Mouse (Mus musculus): Measurements from ENCODE around the gene Slc25a13. TPM values are rescaled to one million over a fixed set of nuclear protein-coding genes. Genes with fewer than 3 reads are reported as not detected.

The Slc25a13 gene
- total and polyA plus RNA-seq, 3 experiments: 15.6 to 16.7 TPM; not detected in 1

DNA sequence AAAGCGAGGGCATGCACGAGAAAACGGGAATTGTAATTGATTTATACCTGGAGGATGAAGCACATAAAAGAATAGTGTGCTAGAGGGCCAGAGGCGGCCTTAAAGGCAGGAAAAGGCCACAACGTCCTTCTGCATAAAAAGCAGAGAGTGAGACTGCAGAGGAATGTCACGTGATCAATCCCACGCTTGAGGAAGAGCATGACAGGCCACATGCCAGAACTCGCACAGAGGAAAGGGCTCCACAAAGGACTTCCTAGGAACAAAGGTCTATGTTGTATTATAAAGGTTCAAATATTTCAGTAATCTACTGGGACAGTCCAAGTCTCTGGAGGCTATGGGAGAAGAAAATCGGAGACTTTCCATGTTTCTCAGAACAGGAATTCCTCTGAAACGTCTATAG, 63.5 kb downstream of the Slc25a13 start:
- H3K27ac ChIP-seq (ENCODE audit: control insufficient read depth, low read depth, low read length): no peak overlapping the region
- TF ChIP-seq MXI1 (IDR thresholded peaks at IDR 0.05; ENCODE audit: low read depth, low read length): no peak
- no peak for TF ChIP-seq POLR2AphosphoS5 (IDR thresholded peaks at IDR 0.05; ENCODE audit: borderline replicate concordance, low read depth, low read length)
- no peaks in the 10 kb centered on the region for H3K79me2 ChIP-seq (ENCODE audit: control insufficient read depth, insufficient read depth, low read length, poor library complexity)
- no peaks in the 10 kb centered on the region for H3K27me3 ChIP-seq (ENCODE audit: control insufficient read depth in 1 of 2, insufficient read depth in 2 of 2, low read length in 2 of 2)
- H3K9ac ChIP-seq (ENCODE audit: control insufficient read depth, low read depth, low read length, poor library complexity, severe bottlenecking): no peak overlapping the region
- no peak for DNase-seq (ENCODE audit: low read depth, low spot score)
- no peaks in the 10 kb centered on the region for H3K4me1 ChIP-seq (ENCODE audit: control insufficient read depth in 1 of 2, insufficient read depth in 2 of 2, low read length in 2 of 2)
- H3K9me3 ChIP-seq (replicated peaks; ENCODE audit: insufficient read depth, low read length): no peaks in the 10 kb centered on the region
- H3K4me3 ChIP-seq (ENCODE audit: control insufficient read depth in 1 of 2, insufficient read depth in 1 of 2, low read depth in 2 of 2, low read length in 2 of 2): no peak overlapping the region
- no peaks in the 10 kb centered on the region for H3K36me3 ChIP-seq (ENCODE audit: control insufficient read depth in 1 of 2, insufficient read depth in 2 of 2, low read length in 2 of 2)

DNA sequence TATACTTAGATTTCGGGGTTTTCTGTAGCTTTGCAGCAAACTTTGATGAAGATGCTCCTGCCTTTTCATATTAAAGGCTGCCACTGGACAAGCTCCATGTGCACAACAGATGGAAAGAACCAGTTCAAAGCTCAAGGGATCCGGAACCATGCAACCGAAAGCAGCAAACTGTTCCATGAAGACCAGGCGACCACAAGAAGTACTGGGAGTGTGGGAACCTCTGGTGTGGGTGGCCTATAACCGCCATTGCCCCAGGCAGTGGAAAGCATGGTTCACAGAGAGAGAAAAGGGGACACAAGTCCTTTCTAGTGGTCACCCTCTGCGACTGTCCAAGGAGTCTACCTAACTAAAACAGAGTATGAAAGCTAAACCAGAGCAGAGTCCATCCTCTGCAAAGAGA, 66.2 kb downstream of the Slc25a13 start:
- H3K36me3 ChIP-seq (ENCODE audit: control insufficient read depth in 1 of 2, insufficient read depth in 2 of 2, low read length in 2 of 2): no peaks in the 10 kb centered on the region

DNA sequence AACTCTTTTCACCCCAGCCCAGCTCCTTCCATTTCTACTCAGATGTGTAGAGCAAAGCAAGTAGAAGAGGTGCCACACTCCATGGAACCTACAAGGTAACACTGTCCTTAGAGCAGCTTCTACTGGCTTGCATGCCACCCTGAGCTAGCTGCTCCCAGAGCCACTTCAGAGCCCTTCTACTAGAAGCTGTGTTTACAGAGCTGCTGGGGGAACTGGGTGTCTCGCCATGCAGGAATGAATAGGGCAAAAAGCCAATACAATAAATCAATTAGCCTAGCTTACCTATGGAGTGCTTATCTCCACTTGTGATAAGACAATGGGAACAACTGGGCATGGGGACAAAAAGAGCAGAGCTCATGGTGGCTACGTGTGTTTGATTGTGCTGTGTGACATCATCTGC, 67.2 kb downstream of the Slc25a13 start:
- TF ChIP-seq MAX (IDR thresholded peaks at IDR 0.05; ENCODE audit: low read length) (no peak), EP300 (IDR thresholded peaks at IDR 0.05; ENCODE audit: low read depth in 1 of 2, low read length in 2 of 2) (no peak), CTCF (IDR thresholded peaks at IDR 0.05 in 2 of 3, conservative IDR thresholded peaks at IDR 0.05 in 1 of 3; ENCODE audit: control insufficient read depth in 1 of 3, insufficient read depth in 1 of 3, low read depth in 2 of 3, low read length in 3 of 3, poor library complexity in 1 of 3, severe bottlenecking in 1 of 3) (no peak), BHLHE40 (IDR thresholded peaks at IDR 0.05; ENCODE audit: borderline replicate concordance, low read depth, low read length) (no peak), SIN3A (IDR thresholded peaks at IDR 0.05; ENCODE audit: low read length) (no peak), ETS1 (IDR thresholded peaks at IDR 0.05; ENCODE audit: low read depth, low read length) (no peak), ZKSCAN1 (IDR thresholded peaks at IDR 0.05; ENCODE audit: low read depth, low read length) (no peak), TBP (IDR thresholded peaks at IDR 0.05; ENCODE audit: low read depth, low read length) (no peak), HCFC1 (IDR thresholded peaks at IDR 0.05; ENCODE audit: low read depth, low read length) (no peak)
- H3K79me2 ChIP-seq (ENCODE audit: control insufficient read depth, insufficient read depth, low read length, poor library complexity): no peaks in the 10 kb centered on the region
- H3K27me3 ChIP-seq (ENCODE audit: control insufficient read depth in 1 of 2, insufficient read depth in 2 of 2, low read length in 2 of 2): no peaks in the 10 kb centered on the region
- H3K9me3 ChIP-seq (replicated peaks; ENCODE audit: insufficient read depth, low read length): no peaks in the 10 kb centered on the region
- no peaks in the 10 kb centered on the region for H3K36me3 ChIP-seq (ENCODE audit: control insufficient read depth in 1 of 2, insufficient read depth in 2 of 2, low read length in 2 of 2)
- H3K27ac ChIP-seq (ENCODE audit: control insufficient read depth, low read depth, low read length): no peak overlapping the region
- no peaks in the 10 kb centered on the region for H3K4me1 ChIP-seq (ENCODE audit: control insufficient read depth in 1 of 2, insufficient read depth in 2 of 2, low read length in 2 of 2)
- no peak for DNase-seq (ENCODE audit: low read depth, low spot score)
- H3K4me3 ChIP-seq (ENCODE audit: control insufficient read depth in 1 of 2, insufficient read depth in 1 of 2, low read depth in 2 of 2, low read length in 2 of 2): no peak overlapping the region
- no peak overlapping the region for H3K9ac ChIP-seq (ENCODE audit: control insufficient read depth, low read depth, low read length, poor library complexity, severe bottlenecking)

More for the DNA sequence above, 66.2 kb downstream of the Slc25a13 start:
- H3K9me3 ChIP-seq (replicated peaks; ENCODE audit: insufficient read depth, low read length): no peaks in the 10 kb centered on the region
- H3K27me3 ChIP-seq (ENCODE audit: control insufficient read depth in 1 of 2, insufficient read depth in 2 of 2, low read length in 2 of 2): no peaks in the 10 kb centered on the region
- H3K27ac ChIP-seq (ENCODE audit: control insufficient read depth, low read depth, low read length): no peak overlapping the region
- no peak for TF ChIP-seq ELF1 (IDR thresholded peaks at IDR 0.05; ENCODE audit: low read depth, low read length)
- no peak for TF ChIP-seq CHD2 (IDR thresholded peaks at IDR 0.05; ENCODE audit: low read length)
- TF ChIP-seq KAT2A (conservative IDR thresholded peaks at IDR 0.05; ENCODE audit: low read depth, low read length): no peak
- TF ChIP-seq GABPA (IDR thresholded peaks at IDR 0.05; ENCODE audit: low read depth, low read length): no peak
- TF ChIP-seq EP300 (IDR thresholded peaks at IDR 0.05; ENCODE audit: low read depth in 1 of 2, low read length in 2 of 2): no peak
- TF ChIP-seq MYC (IDR thresholded peaks at IDR 0.05; ENCODE audit: low read depth, low read length): no peak
- TF ChIP-seq JUND (IDR thresholded peaks at IDR 0.05; ENCODE audit: low read depth, low read length): no peak
- no peak overlapping the region for H3K4me3 ChIP-seq (ENCODE audit: control insufficient read depth in 1 of 2, insufficient read depth in 1 of 2, low read depth in 2 of 2, low read length in 2 of 2)
- no peak overlapping the region for H3K9ac ChIP-seq (ENCODE audit: control insufficient read depth, low read depth, low read length, poor library complexity, severe bottlenecking)
- DNase-seq (ENCODE audit: low read depth, low spot score): no peak
- H3K4me1 ChIP-seq (ENCODE audit: control insufficient read depth in 1 of 2, insufficient read depth in 2 of 2, low read length in 2 of 2): no peaks in the 10 kb centered on the region
- H3K79me2 ChIP-seq (ENCODE audit: control insufficient read depth, insufficient read depth, low read length, poor library complexity): no peaks in the 10 kb centered on the region
